Mouse (Mus musculus) spleen, adult 12 weeks (tissue): ENCODE measurements around the gene Artn.

ENCODE experiments used
- DNase-seq: peaks from one replicate; pipeline ENCODE4 v3.0.0; 2022; ENCODE audit warnings: low spot score

The Artn gene

GRCm38 (mm10) chr4:117889471-117889870, 40.1 kb downstream of the Artn start:
- DNase-seq = no peak

GRCm38 (mm10) chr4:117887920-117888319, 41.6 kb downstream of the Artn start:
- no peak for DNase-seq

DNA sequence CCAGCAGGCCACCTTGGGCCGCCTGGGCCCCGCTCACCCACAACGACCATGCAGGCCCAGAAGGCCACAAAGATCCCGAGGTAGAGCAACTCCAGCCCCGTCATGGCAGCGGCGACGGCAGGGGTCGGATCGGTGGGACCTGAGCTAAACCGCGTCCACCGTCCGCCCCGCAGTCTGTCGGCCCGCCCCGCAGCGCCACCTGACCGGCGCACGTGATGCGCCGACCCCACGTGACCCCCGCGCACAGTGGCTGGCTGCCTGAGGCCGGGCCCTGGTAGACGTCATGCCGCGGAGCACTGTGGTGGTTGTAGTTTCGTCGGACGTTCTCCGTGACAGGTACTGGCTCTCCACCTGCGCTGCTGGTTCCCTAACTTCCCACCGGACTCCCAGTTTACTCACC, 42.4 kb downstream of the Artn start, which contains the start of gene Atp6v0b:
TSS of gene Atp6v0b (minus strand) at position 201 of the 400 bp plus-strand sequence.
- DNase-seq = peak; percentile 89

DNA sequence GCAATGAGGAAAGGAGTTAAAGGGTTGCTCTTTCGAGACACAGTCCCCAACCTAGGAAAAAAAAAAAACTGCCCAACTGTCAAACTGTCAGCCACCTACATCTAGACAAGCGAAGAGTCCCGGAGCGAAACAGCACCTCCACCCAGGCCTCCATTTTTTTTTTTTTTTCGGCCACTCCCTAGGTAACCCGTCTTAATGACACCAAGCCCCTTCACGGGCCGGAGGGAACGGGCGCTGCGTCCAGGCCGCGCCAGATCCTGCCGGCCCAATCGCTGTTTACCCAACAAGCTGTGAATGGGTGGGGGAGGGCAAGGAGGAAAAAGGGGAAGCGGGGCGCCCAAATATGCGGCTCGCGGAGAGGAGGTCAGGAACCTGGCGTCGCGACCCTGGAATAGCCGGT, 42.9 kb downstream of the Artn start:
- no peak for DNase-seq

DNA sequence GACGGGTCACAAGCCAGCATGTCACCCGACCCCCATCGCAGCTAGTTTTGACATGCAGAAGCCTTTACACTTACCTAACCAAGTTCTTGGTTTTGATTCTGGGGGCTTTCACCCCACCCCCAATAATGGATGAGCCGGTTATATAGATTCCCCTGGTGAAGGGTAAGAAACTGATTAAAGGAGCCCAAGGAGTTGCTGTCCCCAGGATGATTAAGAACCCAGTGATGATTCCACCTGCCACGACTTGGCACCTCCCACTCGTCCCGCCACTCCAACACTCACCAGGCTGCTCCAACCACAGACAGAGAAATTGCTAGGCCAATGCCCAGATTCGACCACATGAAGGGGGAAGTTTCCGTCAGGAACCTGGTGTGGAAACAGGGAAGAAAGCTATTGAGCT, 43.6 kb downstream of the Artn start:
- DNase-seq = no peak

DNA sequence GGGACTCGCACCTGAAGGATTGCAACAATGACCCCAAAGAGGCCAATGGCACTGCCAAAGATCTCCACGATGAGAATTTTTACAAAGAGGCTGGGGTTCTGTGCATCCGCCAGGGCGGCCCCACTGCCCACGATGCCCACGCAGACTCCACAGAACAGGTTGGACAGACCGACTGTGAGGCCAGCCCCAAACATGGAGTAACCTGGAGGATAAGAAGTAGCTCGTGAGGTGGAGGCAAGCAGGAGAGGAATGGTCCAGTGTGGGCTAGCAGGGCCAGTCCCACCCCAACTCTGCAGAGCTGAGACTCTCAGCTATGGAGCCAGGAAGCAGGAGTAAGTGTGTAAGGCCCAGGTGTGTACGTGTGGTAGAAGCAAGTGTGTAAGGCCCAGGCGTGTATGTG, 44.5 kb downstream of the Artn start:
- DNase-seq = no peak

DNA sequence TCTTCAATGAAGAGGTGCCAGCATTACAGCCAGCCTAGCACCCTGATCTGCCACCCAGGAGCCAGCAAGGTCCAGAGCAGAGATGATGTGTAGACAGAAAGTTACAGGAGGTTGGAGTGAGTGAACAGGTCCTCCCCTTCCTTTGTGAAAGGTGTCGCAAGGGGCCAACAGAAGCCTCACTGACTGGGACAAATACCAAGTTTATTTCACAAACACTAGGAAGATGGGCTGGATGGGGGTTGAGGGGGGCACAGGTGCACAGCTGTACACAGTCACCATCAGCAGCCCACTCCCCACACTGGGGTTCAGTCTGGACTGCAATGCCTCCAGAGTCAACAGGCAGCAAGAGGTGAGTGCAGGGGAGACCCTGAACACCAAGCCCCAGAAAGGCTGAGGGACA, 45.4 kb downstream of the Artn start:
- no peak for DNase-seq

GRCm38 (mm10) chr4:117882701-117883691, 46.6 kb downstream of the Artn start, which contains the start of gene B4galt2:
Gene B4galt2 (minus strand): TSS chr4:117883487.
- DNase-seq = no peak

DNA sequence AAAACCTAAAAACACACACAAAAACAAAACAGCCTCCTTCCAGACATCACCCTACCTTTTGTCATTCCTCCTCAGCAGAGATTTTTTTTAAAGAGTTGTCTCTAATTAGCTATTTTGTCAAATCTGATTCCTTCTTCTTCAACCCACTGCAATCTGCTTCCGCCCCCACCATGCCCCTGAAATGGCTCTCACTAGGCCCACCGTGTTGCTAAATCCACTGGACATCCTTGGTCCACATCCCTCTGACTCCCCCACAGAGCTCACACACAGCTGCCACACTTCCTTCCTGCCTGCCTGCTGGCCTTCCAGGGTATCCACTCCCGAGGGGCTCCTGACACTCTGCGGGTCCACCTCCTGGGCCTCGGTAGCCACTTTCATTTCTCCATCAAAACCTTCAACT, 50.9 kb downstream of the Artn start:
- DNase-seq = no peak

DNA sequence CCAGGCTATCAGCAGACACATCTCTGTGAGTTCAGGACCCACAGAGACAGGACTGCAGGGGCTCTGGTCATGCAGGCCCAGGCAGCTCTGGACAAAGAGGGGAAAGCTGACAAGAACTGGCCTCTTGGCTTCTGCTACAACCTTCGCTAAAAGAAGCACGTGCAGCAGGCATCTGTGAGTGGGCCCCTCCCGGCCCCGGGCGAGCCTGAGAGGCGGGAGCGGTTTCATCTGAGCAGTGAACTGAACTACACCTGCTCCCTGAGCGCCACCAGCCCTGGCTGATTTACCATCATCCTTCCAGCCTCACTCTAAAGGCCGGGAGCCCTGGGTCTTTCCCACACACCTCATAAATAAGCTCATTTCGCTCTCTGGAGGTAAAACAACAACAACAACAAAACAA, 51.3 kb downstream of the Artn start:
- DNase-seq = no peak
